Mouse (Mus musculus) liver (tissue): ENCODE results near the gene Faap100.
"Not testable (repeated sequence)": the region's sequence is repeated elsewhere in the genome, so short reads cannot be mapped to it uniquely, and the experiment has no call there.

Source experiments
- DNase-seq: peaks from one replicate; pipeline ENCODE4 v3.0.0-alpha.2; 2020; ENCODE audit warnings: mixed read lengths

The Faap100 gene

GRCm38 (mm10) chr11:120378611-120379540 is at the start of gene Faap100:
Gene Faap100, minus strand, starts transcription at chr11:120378764.
- peak; percentile 93 for DNase-seq

- DNase-seq, result no peak
Measured at GRCm38 (mm10) chr11:120426727-120427126, 48.2 kb upstream of the Faap100 start.

- peak; percentile 62 for DNase-seq
Measured at GRCm38 (mm10) chr11:120423569-120424295, 45.2 kb upstream of the Faap100 start.

- DNase-seq, result no peak
Measured at GRCm38 (mm10) chr11:120422651-120423568, 44.3 kb upstream of the Faap100 start.

GRCm38 (mm10) chr11:120418592-120418991 is 40.0 kb upstream of the Faap100 start:
- no peak for DNase-seq

GRCm38 (mm10) chr11:120417852-120418251 is 39.3 kb upstream of the Faap100 start:
- no peak for DNase-seq

GRCm38 (mm10) chr11:120413621-120414020 is 35.1 kb upstream of the Faap100 start:
- DNase-seq, result not testable (repeated sequence)

- no peak for DNase-seq
Measured at GRCm38 (mm10) chr11:120406445-120406844, 27.9 kb upstream of the Faap100 start.

GRCm38 (mm10) chr11:120405867-120406266 is 27.3 kb upstream of the Faap100 start:
- peak; percentile 74 for DNase-seq

- DNase-seq, result no peak
Measured at GRCm38 (mm10) chr11:120404814-120405213, 26.2 kb upstream of the Faap100 start.

GRCm38 (mm10) chr11:120399319-120399718 is 20.8 kb upstream of the Faap100 start:
- no peak for DNase-seq

- DNase-seq, result no peak
Measured at GRCm38 (mm10) chr11:120397602-120398001, 19.0 kb upstream of the Faap100 start.

GRCm38 (mm10) chr11:120395661-120396060 is 17.1 kb upstream of the Faap100 start:
- no peak for DNase-seq

GRCm38 (mm10) chr11:120388580-120388979 is 10.0 kb upstream of the Faap100 start:
- DNase-seq, result no peak

GRCm38 (mm10) chr11:120387157-120387556 is 8.6 kb upstream of the Faap100 start:
- DNase-seq, result peak; percentile 53

- DNase-seq, result no peak
Measured at GRCm38 (mm10) chr11:120386632-120387031, 8.1 kb upstream of the Faap100 start.

- DNase-seq, result no peak
Measured at GRCm38 (mm10) chr11:120382509-120382908, 3.9 kb upstream of the Faap100 start.

GRCm38 (mm10) chr11:120381157-120381556 is 2.6 kb upstream of the Faap100 start:
- DNase-seq, result no peak

GRCm38 (mm10) chr11:120380271-120380670 is 1.7 kb upstream of the Faap100 start:
- no peak for DNase-seq

- peak; percentile 62 for DNase-seq
Measured at GRCm38 (mm10) chr11:120378031-120378610, 443 bp downstream of the Faap100 start.

- DNase-seq, result no peak
Measured at GRCm38 (mm10) chr11:120377337-120377736, 1.2 kb downstream of the Faap100 start.
